Mouse (Mus musculus): ENCODE data around the gene Fut4. TPM values are rescaled to one million over a fixed set of nuclear protein-coding genes. Genes with fewer than 3 reads are reported as not detected.

The Fut4 gene
- total RNA-seq (2014; rRNA removed) (1.5 and 2.8 TPM in 2 replicates), polyA plus RNA-seq (2015; fragmentation: Nextera tagmentation; extraction: Ambion mirVana) (0.53 TPM in 2 replicates)

- TF ChIP-seq CTCF (IDR thresholded peaks at IDR 0.05; ENCODE audit: low read depth): no peak
- no peaks in the 10 kb centered on the region for H3K36me3 ChIP-seq (ENCODE audit: insufficient read depth, low read length)
- peak within 1 kb of the TSS; percentile 88 for H3K4me2 ChIP-seq (ENCODE audit: low read depth, low read length)
- H3K9ac ChIP-seq (replicated peaks; ENCODE audit: low read length): peak within 1 kb of the TSS; percentile 57
- peaks cover 10% of the 10 kb centered on the region; the same call in 1 of the 2 replicates for H3K4me1 ChIP-seq (ENCODE audit: insufficient read depth, low read length)
- H3K9me3 ChIP-seq (ENCODE audit: low read length): no peaks in the 10 kb centered on the region
- 1% methylated on average over 28 of the region's 28 CpGs for WGBS
- DNase-seq (ENCODE audit: low spot score): peak; percentile 13
- H3K27ac ChIP-seq: no peak within 1 kb of the TSS
- H3K4me3 ChIP-seq (ENCODE audit: low read length): peak within 1 kb of the TSS; percentile 45
- no peaks in the 10 kb centered on the region for H3K27me3 ChIP-seq (ENCODE audit: insufficient read depth, low read length)
- ATAC-seq: peak; percentile 79
Observed at GRCm38 (mm10) chr9:14752001-14752522, at the start of gene Fut4. TSS of gene Fut4 (minus strand) at chr9:14752393.

DNA sequence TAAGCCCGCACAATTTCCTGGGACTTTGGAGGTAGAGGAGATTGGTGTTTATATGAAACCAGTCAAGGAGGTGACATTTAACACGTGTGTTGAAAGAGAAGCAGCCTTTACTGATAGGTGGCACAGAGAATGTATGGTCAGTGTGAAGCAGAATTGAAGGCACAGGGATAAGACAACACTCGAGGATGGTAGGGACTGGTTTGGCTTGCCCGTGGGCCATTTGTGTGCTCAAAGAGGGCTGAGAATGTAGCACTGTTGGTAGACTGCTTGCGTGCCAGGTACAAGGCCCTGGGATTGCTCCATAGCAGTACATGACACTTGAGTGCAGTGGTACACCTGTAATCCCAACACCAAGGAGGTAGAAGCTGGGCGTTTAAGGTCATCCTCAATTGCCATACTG is 35.2 kb upstream of the Fut4 start:
- no peak overlapping the region for H3K9ac ChIP-seq (replicated peaks; ENCODE audit: low read length)
- H3K27me3 ChIP-seq (ENCODE audit: insufficient read depth, low read length): no peaks in the 10 kb centered on the region
- no peak for DNase-seq (ENCODE audit: low spot score)
- no peak overlapping the region for H3K4me2 ChIP-seq (ENCODE audit: low read depth, low read length)
- H3K4me3 ChIP-seq (ENCODE audit: low read length): no peak overlapping the region
- no peaks in the 10 kb centered on the region for H3K9me3 ChIP-seq (ENCODE audit: low read length)
- peaks cover 3% of the 10 kb centered on the region; the same call in 1 of the 2 replicates for H3K4me1 ChIP-seq (ENCODE audit: insufficient read depth, low read length)
- H3K36me3 ChIP-seq (ENCODE audit: insufficient read depth, low read length): peaks cover 16% of the 10 kb centered on the region
- WGBS: 91% methylated on average over 6 of the region's 6 CpGs
- TF ChIP-seq CTCF (IDR thresholded peaks at IDR 0.05; ENCODE audit: low read depth): no peak
- H3K27ac ChIP-seq: no peak overlapping the region
- no peak for ATAC-seq

GRCm38 (mm10) chr9:14784039-14785002 is 32.1 kb upstream of the Fut4 start, which contains the start of the genes Mre11a and Ankrd49:
TSS of gene Mre11a (plus strand) at chr9:14784654.
TSS of gene Ankrd49 (minus strand) at chr9:14784856.
- TF ChIP-seq CTCF (IDR thresholded peaks at IDR 0.05; ENCODE audit: low read depth): no peak
- peak; percentile 98 for DNase-seq (ENCODE audit: low spot score)
- WGBS: under 1% methylated on average over 61 of the region's 62 CpGs
- peak within 1 kb of the TSS; percentile 93 for H3K4me2 ChIP-seq (ENCODE audit: low read depth, low read length)
- H3K9me3 ChIP-seq (ENCODE audit: low read length): no peaks in the 10 kb centered on the region
- peak within 1 kb of the TSS; percentile 94 for H3K27ac ChIP-seq
- ATAC-seq: peak; percentile 100
- peaks cover 16% of the 10 kb centered on the region; the same call in 1 of the 2 replicates for H3K36me3 ChIP-seq (ENCODE audit: insufficient read depth, low read length)
- no peaks in the 10 kb centered on the region for H3K27me3 ChIP-seq (ENCODE audit: insufficient read depth, low read length)
- H3K4me3 ChIP-seq (ENCODE audit: low read length): peak within 1 kb of the TSS; percentile 83
- H3K9ac ChIP-seq (replicated peaks; ENCODE audit: low read length): peak within 1 kb of the TSS; percentile 83
- H3K4me1 ChIP-seq (ENCODE audit: insufficient read depth, low read length): peaks cover 3% of the 10 kb centered on the region; the same call in 1 of the 2 replicates

- Histone ChIP-seq H3K4me3 (ENCODE audit: low read length) (no peak overlapping the region), H3K9ac (replicated peaks; ENCODE audit: low read length) (no peak overlapping the region), H3K4me1 (ENCODE audit: insufficient read depth, low read length) (no peaks in the 10 kb centered on the region), H3K4me2 (ENCODE audit: low read depth, low read length) (no peak overlapping the region), H3K27ac (no peak overlapping the region), H3K27me3 (ENCODE audit: insufficient read depth, low read length) (no peaks in the 10 kb centered on the region), H3K36me3 (ENCODE audit: insufficient read depth, low read length) (peaks cover 4% of the 10 kb centered on the region; the same call in 1 of the 2 replicates), H3K9me3 (ENCODE audit: low read length) (no peaks in the 10 kb centered on the region)
- no peak for ATAC-seq
- 41% methylated on average over 13 of the region's 13 CpGs for WGBS
- DNase-seq (ENCODE audit: low spot score): no peak
- no peak for TF ChIP-seq CTCF (IDR thresholded peaks at IDR 0.05; ENCODE audit: low read depth)
Observed at GRCm38 (mm10) chr9:14778341-14778740, 26.1 kb upstream of the Fut4 start.

DNA sequence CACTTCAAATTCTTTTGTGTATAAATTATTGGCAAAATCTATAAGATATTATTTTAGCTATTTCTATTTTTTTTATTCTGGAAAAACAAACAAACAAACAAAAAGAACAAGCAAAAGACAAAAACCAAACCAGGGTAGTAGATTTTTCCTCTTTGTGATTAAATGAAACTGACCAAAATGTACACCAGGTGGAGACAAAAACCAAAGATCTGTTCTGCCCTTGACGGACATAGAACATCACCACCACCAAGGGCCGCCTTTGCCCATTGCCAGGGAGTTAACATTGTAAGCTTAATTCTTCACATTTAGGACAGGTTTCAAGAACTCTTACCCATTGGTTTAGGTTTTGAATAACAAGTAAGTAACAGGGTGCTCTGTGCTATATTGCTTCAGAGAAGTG is 21.6 kb upstream of the Fut4 start:
- H3K9ac ChIP-seq (replicated peaks; ENCODE audit: low read length): no peak overlapping the region
- H3K27ac ChIP-seq: no peak overlapping the region
- 44% methylated on average over 2 of the region's 2 CpGs for WGBS
- H3K4me2 ChIP-seq (ENCODE audit: low read depth, low read length): no peak overlapping the region
- peaks cover 3% of the 10 kb centered on the region; the same call in 1 of the 2 replicates for H3K4me1 ChIP-seq (ENCODE audit: insufficient read depth, low read length)
- no peaks in the 10 kb centered on the region for H3K36me3 ChIP-seq (ENCODE audit: insufficient read depth, low read length)
- DNase-seq (ENCODE audit: low spot score): peak; percentile 47
- peak; percentile 58 for TF ChIP-seq CTCF (IDR thresholded peaks at IDR 0.05; ENCODE audit: low read depth)
- no peaks in the 10 kb centered on the region for H3K27me3 ChIP-seq (ENCODE audit: insufficient read depth, low read length)
- H3K9me3 ChIP-seq (ENCODE audit: low read length): no peaks in the 10 kb centered on the region
- no peak for ATAC-seq
- H3K4me3 ChIP-seq (ENCODE audit: low read length): no peak overlapping the region

GRCm38 (mm10) chr9:14772074-14772473 is 19.9 kb upstream of the Fut4 start:
- Histone ChIP-seq H3K4me2 (ENCODE audit: low read depth, low read length) (no peak overlapping the region), H3K9me3 (ENCODE audit: low read length) (no peaks in the 10 kb centered on the region), H3K9ac (replicated peaks; ENCODE audit: low read length) (no peak overlapping the region), H3K27ac (no peak overlapping the region), H3K36me3 (ENCODE audit: insufficient read depth, low read length) (no peaks in the 10 kb centered on the region), H3K4me3 (ENCODE audit: low read length) (no peak overlapping the region), H3K4me1 (ENCODE audit: insufficient read depth, low read length) (peaks cover 3% of the 10 kb centered on the region; the same call in 1 of the 2 replicates), H3K27me3 (ENCODE audit: insufficient read depth, low read length) (no peaks in the 10 kb centered on the region)
- ATAC-seq: no peak
- DNase-seq (ENCODE audit: low spot score): no peak
- 88% methylated on average over 2 of the region's 2 CpGs for WGBS
- no peak for TF ChIP-seq CTCF (IDR thresholded peaks at IDR 0.05; ENCODE audit: low read depth)

Measured in hindbrain, postnatal 0 days (tissue).